Mouse (Mus musculus): ENCODE measurements around the gene Col11a2.
"Not testable (repeated sequence)": the region's sequence is repeated elsewhere in the genome, so short reads cannot be mapped to it uniquely, and the experiment has no call there.

The Col11a2 gene

GRCm38 (mm10) chr17:34038878-34039561, at the start of gene Col11a2:
TSS of gene Col11a2 (plus strand) at chr17:34039437.
- no peak for DNase-seq (ENCODE audit: low read depth)

GRCm38 (mm10) chr17:33991788-33992664, 47.2 kb upstream of the Col11a2 start:
- DNase-seq (ENCODE audit: low read depth) = peak; percentile 91

- DNase-seq (ENCODE audit: low read depth) = no peak
Measured at GRCm38 (mm10) chr17:33994959-33995358, 44.3 kb upstream of the Col11a2 start.

- DNase-seq (ENCODE audit: low read depth) = no peak
Measured at GRCm38 (mm10) chr17:33995651-33996050, 43.6 kb upstream of the Col11a2 start.

- DNase-seq (ENCODE audit: low read depth) = not testable (repeated sequence)
Measured at GRCm38 (mm10) chr17:33997025-33997424, 42.2 kb upstream of the Col11a2 start.

- DNase-seq (ENCODE audit: low read depth) = not testable (repeated sequence)
Measured at GRCm38 (mm10) chr17:33998697-33999096, 40.5 kb upstream of the Col11a2 start.

GRCm38 (mm10) chr17:33999341-34000149, 39.7 kb upstream of the Col11a2 start:
- no peak for DNase-seq (ENCODE audit: low read depth)

- DNase-seq (ENCODE audit: low read depth) = peak; percentile 92
Measured at GRCm38 (mm10) chr17:34000150-34000537, 39.1 kb upstream of the Col11a2 start, which contains the start of gene H2-K1. TSS of gene H2-K1 (minus strand) at chr17:34000347.

GRCm38 (mm10) chr17:34000796-34001195, 38.4 kb upstream of the Col11a2 start:
- not testable (repeated sequence) for DNase-seq (ENCODE audit: low read depth)

- DNase-seq (ENCODE audit: low read depth) = peak; percentile 49
Measured at GRCm38 (mm10) chr17:34003426-34003825, 35.8 kb upstream of the Col11a2 start.

GRCm38 (mm10) chr17:34006570-34006969, 32.7 kb upstream of the Col11a2 start:
- DNase-seq (ENCODE audit: low read depth) = no peak

GRCm38 (mm10) chr17:34010156-34010555, 29.1 kb upstream of the Col11a2 start:
- no peak for DNase-seq (ENCODE audit: low read depth)

GRCm38 (mm10) chr17:34013436-34013835, 25.8 kb upstream of the Col11a2 start:
- DNase-seq (ENCODE audit: low read depth) = no peak

GRCm38 (mm10) chr17:34021539-34022413, 17.5 kb upstream of the Col11a2 start:
- DNase-seq (ENCODE audit: low read depth) = no peak

GRCm38 (mm10) chr17:34022414-34022783, 16.8 kb upstream of the Col11a2 start:
- DNase-seq (ENCODE audit: low read depth) = no peak

- no peak for DNase-seq (ENCODE audit: low read depth)
Measured at GRCm38 (mm10) chr17:34022987-34023386, 16.2 kb upstream of the Col11a2 start.

- no peak for DNase-seq (ENCODE audit: low read depth)
Measured at GRCm38 (mm10) chr17:34023678-34024077, 15.6 kb upstream of the Col11a2 start.

- peak; percentile 87 for DNase-seq (ENCODE audit: low read depth)
Measured at GRCm38 (mm10) chr17:34024317-34024821, 14.9 kb upstream of the Col11a2 start, which contains the start of gene Ring1. TSS of gene Ring1 (minus strand) at chr17:34024680.

GRCm38 (mm10) chr17:34024861-34025755, 14.1 kb upstream of the Col11a2 start:
- DNase-seq (ENCODE audit: low read depth) = peak; percentile 65

- no peak for DNase-seq (ENCODE audit: low read depth)
Measured at GRCm38 (mm10) chr17:34025756-34026151, 13.5 kb upstream of the Col11a2 start.
